23 mouse cellular contexts compared by ENCODE assay signal in genomic region chr7:49999321-49999720, GRCm38 (mm10). TPM values are rescaled to one million over a fixed set of nuclear protein-coding genes. Genes with fewer than 3 reads are reported as not detected.
"Had no signal": no experiment of that assay in that cellular context is flagged by ENCODE, and none has a peak within 500 bp of the region (broad histone marks: within the 10 kb centered on the region; RNA-seq: fewer than 3 reads in every experiment).

No protein-coding gene starts in this region.

- DNase-seq: kidney, postnatal 10 days; kidney, postnatal 36 days; layer of hippocampus, postnatal 36 days; liver, embryonic 13.5 days; lung, adult 2 months; lung, postnatal 14 days; lung, postnatal 4 days; retina, postnatal 1 day; right cerebral cortex, postnatal 25 days; spleen, adult 18-20 months; thymus, postnatal 25 days had no signal

- H3K4me1 ChIP-seq: kidney, embryonic 15.5 days; liver, embryonic 13.5 days; midbrain, embryonic 15.5 days; neural tube, embryonic 13.5 days; stomach, embryonic 15.5 days had no signal

- H3K9ac ChIP-seq: kidney, embryonic 15.5 days; liver, embryonic 13.5 days; midbrain, embryonic 15.5 days; neural tube, embryonic 13.5 days; stomach, embryonic 15.5 days had no signal

- H3K27ac ChIP-seq: kidney, embryonic 15.5 days; left cerebral cortex, adult 2 months; liver, embryonic 13.5 days; midbrain, embryonic 15.5 days; neural tube, embryonic 13.5 days; stomach, embryonic 15.5 days had no signal

- H3K9me3 ChIP-seq: kidney, embryonic 15.5 days; liver, embryonic 13.5 days; midbrain, embryonic 15.5 days; neural tube, embryonic 13.5 days; stomach, embryonic 15.5 days had no signal

- H3K4me3 ChIP-seq: kidney, embryonic 15.5 days; left cerebral cortex, adult 2 months; liver, embryonic 13.5 days; midbrain, embryonic 15.5 days; myocyte; neural tube, embryonic 13.5 days; stomach, embryonic 15.5 days had no signal

- H3K27me3 ChIP-seq: kidney, embryonic 15.5 days; liver, embryonic 13.5 days; midbrain, embryonic 15.5 days; neural tube, embryonic 13.5 days; stomach, embryonic 15.5 days had no signal

- ATAC-seq: midbrain, embryonic 15.5 days had no signal

- H3K4me2 ChIP-seq: kidney, embryonic 15.5 days; liver, embryonic 13.5 days; midbrain, embryonic 11.5 days; midbrain, embryonic 15.5 days; neural tube, embryonic 13.5 days; stomach, embryonic 15.5 days had no signal

- H3K36me3 ChIP-seq: kidney, embryonic 15.5 days; liver, embryonic 13.5 days; midbrain, embryonic 15.5 days; neural tube, embryonic 13.5 days; stomach, embryonic 15.5 days had no signal

RNA-seq across cellular contexts. Expression of gene Nell1, which starts 24.7 kb away (rescaled TPM):
- total RNA-seq: liver, adult 2 months; megakaryocyte progenitor cell, adult 5-6 weeks; megakaryocyte-erythroid progenitor cell, adult 5-6 weeks; monocyte, adult 5-6 weeks; neutrophil, adult 5-6 weeks had no signal
- polyA plus RNA-seq: liver, adult 2 months; myocyte had no signal
